Mouse (Mus musculus) E14TG2a.4 (cell line): ENCODE data around the gene Klhl21.

Source experiments
- H3K27me3 ChIP-seq: 2 replicates; pipeline ENCODE4 v1.6.1; 2014; ENCODE audit warnings: low read length, control low read depth; ENCODE audit not compliant: insufficient read depth
- H3K36me3 ChIP-seq: 2 replicates; pipeline ENCODE4 v1.6.1; 2014; ENCODE audit warnings: low read length, control low read depth; ENCODE audit not compliant: insufficient read depth
- H3K4me1 ChIP-seq: replicated peaks from 2 replicates; pipeline ENCODE4 v1.6.1; 2014; ENCODE audit warnings: low read depth, low read length, control low read depth
- H3K4me3 ChIP-seq: replicated peaks from 2 replicates; pipeline ENCODE4 v1.5.1; 2014; ENCODE audit warnings: mild to moderate bottlenecking, low read length
- H3K9me3 ChIP-seq: 2 replicates; pipeline ENCODE4 v1.6.1; 2014; ENCODE audit warnings: low read length, control low read depth
- CTCF ChIP-seq: conservative IDR thresholded peaks from 2 replicates; pipeline ENCODE4 v1.5.1; 2014; ENCODE audit warnings: low read length
- NANOG ChIP-seq: IDR thresholded peaks from 2 replicates; pipeline ENCODE4 v1.6.1; 2014; ENCODE audit warnings: borderline replicate concordance, low read length, mixed read lengths
- POU5F1 ChIP-seq: IDR thresholded peaks from 2 replicates; pipeline ENCODE4 v1.6.1; 2014; ENCODE audit warnings: low read length, borderline replicate concordance

Gene Klhl21

DNA sequence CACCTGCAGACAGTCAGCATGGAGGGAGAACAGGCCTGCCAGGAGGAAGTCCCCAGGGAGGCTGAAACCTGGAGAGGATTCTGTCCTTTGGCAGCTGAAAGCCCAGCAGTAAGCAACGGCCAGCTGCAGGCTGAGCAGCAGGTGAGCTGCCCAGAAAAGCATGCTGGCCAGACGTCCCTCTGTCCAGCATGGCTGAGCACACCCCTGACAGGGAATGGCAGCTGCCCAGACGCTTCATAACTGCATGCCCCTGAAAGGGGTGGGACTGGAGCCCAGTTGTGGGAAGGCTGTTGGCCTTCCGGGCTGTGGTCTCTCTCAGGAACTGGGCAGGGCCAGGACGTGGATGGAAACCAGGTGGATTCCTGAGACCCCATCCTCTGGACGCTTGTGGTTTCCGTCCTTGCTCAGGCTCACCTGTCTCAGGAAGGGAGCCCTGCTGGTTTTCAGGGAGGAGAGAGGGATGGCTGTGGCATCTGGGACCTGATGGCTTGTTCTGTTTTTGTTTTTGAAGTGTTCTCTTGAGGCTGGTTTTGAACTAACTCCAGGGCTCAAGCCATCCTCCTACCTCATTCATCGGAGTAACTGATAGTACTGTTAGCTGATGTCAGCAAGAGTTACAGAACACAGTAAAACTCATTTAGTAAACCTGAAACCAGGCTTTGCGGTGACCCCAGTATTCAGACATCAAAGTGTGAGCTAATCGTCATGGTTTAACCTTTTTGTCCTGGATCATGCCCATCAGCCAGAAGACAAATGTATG, 29.8 kb downstream of the Klhl21 start, which contains the start of gene Tas1r1:
Gene Tas1r1 (minus strand): TSS at position 344 of the 760 bp plus-strand sequence.
- peaks cover 66% of the 10 kb centered on the region for H3K4me1 ChIP-seq
- peaks cover 32% of the 10 kb centered on the region for H3K36me3 ChIP-seq
- TF ChIP-seq POU5F1 (no peak), NANOG (no peak), CTCF (no peak)
- no peaks in the 10 kb centered on the region for H3K9me3 ChIP-seq
- peaks cover 11% of the 10 kb centered on the region for H3K27me3 ChIP-seq
- H3K4me3 ChIP-seq: peak within 1 kb of the TSS; percentile 99

DNA sequence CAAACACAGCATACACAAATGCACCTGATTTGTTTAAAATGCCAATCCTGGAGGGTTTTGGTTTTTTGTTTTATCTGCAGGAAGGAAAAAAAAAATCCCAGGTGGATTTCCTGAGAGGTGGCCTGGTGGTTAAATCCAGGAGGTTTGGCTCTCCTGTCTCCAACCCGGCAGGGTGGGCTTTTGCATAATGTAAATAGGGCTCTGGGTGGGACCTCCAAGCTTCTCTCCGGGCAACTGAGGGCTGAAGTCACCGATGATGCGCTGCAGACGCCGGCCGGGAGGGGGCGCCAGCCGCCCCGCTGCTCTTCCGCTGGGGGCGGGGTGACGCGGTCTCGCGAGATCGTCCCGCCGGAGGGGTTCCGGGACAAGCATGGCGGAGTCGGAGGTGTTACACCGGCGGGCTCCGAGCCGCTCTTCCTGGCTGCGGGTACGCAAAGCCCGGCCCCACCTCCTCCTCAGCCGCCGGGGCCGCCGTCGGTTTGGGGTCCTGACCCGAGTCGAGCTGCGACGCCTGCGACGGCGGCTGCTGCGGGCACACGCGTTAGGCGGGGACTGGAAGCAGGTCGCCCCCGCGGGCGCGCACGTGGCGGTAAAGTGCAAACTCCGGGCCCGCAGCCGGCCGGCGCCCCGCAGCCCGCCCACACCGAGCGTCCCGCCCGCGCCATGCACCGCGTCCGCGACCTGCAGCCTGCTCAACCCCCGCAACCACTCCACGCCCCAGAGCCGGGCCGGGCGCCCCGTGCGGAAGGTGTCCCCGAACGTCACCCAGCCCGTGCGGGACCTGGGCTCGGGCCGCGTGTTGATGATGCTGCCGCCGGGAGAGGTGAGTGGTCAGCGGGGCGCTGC, 30.6 kb downstream of the Klhl21 start, which contains the start of gene Nol9:
Gene Nol9 (plus strand): TSS at position 337 of the 846 bp plus-strand sequence.
- H3K36me3 ChIP-seq: peaks cover 40% of the 10 kb centered on the region
- TF ChIP-seq NANOG: no peak
- no peak for TF ChIP-seq POU5F1
- peak; percentile 26 for TF ChIP-seq CTCF

DNA sequence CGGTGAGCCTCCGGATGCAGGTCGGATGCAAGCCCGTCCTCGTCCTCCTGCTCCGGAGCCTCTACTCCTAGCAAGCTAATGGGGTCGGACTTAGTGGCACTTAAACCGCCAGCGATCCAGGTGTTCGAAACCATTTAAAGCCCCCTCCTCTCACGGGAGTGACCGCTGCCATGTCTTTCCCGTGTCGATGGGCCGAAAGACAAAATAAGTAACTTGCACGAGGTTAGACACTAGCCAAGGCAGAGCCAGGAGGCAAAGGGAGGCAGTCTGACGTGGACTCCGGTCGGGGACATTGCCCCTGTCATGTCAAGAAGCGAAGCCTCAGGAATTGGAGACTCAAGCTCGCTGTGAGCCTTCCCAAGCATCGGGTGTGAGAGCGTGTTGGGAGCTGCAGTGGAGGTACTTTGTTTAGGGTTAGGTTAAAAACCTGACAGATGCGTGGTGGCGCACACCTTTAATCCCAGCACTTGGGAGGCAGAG, 31.3 kb downstream of the Klhl21 start:
- TF ChIP-seq CTCF: no peak
- no peak for TF ChIP-seq NANOG
- TF ChIP-seq POU5F1: no peak
- H3K27me3 ChIP-seq: no peaks in the 10 kb centered on the region
- no peaks in the 10 kb centered on the region for H3K9me3 ChIP-seq
- H3K4me1 ChIP-seq: peaks cover 73% of the 10 kb centered on the region
- peaks cover 47% of the 10 kb centered on the region for H3K36me3 ChIP-seq
- peak overlapping the region; percentile 99 for H3K4me3 ChIP-seq

More for the DNA sequence above, 30.6 kb downstream of the Klhl21 start, which contains the start of gene Nol9:
- peak within 1 kb of the TSS; percentile 99 for H3K4me3 ChIP-seq
- no peaks in the 10 kb centered on the region for H3K9me3 ChIP-seq
- H3K4me1 ChIP-seq: peaks cover 66% of the 10 kb centered on the region
- H3K27me3 ChIP-seq: peaks cover 3% of the 10 kb centered on the region; the same call in 1 of the 2 replicates

DNA sequence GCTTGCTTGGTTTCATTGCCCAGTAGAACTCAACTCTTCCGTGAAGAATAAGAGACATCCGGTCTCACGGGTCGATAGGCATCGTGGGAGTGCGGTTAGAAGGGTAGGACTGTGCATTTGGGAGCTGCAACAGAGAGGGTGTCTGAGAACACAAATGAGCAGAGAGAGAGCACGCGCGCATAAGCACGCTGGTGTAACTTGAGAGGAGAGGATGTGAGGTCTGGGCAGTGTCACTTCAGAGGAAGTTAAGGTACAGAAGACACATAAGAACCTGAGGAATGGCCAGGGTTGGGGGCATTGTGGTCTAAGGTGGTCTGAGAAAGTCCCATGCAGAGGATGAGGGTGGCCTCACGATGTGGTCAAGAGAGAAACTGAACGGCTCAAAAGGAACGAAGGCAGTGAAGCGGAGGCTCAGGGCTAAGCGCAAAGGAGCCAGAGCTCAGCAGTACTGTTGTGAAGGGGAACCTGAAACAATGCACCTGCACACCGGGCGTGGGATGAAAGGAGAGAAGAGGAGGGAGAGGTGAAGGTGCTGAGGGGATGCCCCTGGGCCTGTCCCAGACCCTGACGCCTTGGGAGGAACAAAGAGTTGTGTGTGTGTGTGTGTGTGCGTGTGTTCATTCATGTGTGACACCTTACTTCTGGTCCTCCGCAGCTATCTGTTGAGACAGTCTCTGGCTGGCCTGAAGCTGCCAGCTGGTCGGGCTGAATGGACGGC, 33.5 kb downstream of the Klhl21 start:
- no peaks in the 10 kb centered on the region for H3K27me3 ChIP-seq
- no peaks in the 10 kb centered on the region for H3K9me3 ChIP-seq
- no peak for TF ChIP-seq CTCF
- no peak for TF ChIP-seq POU5F1
- no peak for TF ChIP-seq NANOG
- peak overlapping the region; percentile 99 for H3K4me3 ChIP-seq
- peaks cover 69% of the 10 kb centered on the region for H3K36me3 ChIP-seq
- peaks cover 81% of the 10 kb centered on the region for H3K4me1 ChIP-seq

DNA sequence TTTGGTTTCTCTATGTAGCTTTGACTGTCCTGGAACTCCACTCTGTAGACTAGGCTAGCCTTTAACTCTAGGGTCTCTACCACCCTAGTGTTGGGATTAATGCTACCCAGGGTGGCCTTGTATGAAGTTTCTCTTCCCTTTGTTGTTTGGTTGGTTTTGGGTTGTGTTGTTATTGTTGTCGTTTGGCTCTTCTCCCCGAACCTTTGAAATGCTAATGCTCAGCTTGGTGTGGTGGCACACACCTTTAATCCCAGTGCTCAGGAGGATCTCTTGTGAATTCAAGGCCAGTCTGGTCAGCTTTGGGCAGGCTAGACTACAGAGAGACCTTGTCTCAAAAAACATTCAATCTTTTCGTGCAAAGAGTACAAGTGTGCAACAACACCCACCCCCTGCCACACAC, 34.6 kb downstream of the Klhl21 start:
- no peaks in the 10 kb centered on the region for H3K9me3 ChIP-seq
- peak overlapping the region; percentile 26; the same call in 1 of the 2 replicates for H3K4me3 ChIP-seq
- H3K36me3 ChIP-seq: peaks cover 80% of the 10 kb centered on the region
- peaks cover 80% of the 10 kb centered on the region for H3K4me1 ChIP-seq
- no peaks in the 10 kb centered on the region for H3K27me3 ChIP-seq
- TF ChIP-seq CTCF (no peak), NANOG (peak; percentile 10; the same call in 1 of the 2 replicates), POU5F1 (no peak)

DNA sequence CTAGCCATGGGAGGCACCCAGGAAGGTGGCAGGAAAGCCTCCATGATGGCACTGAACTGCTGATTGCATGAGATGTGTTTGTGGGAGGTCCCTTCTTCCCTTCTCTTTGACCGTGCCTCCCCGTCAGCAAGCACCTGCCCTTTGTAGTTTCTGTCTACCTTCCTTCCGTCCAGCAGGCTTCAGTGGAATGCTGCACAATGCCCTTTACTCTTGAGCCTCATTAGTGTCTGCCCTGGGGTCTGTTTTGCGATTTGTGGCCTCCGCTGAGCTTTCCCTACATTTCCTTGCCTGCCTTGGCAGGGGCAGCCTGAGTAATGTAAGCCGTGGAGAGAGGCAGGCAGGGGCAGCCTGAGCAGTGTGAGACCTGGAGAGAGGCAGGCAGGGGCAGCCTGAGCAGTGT, 36.0 kb downstream of the Klhl21 start:
- peaks cover 93% of the 10 kb centered on the region for H3K36me3 ChIP-seq
- peaks cover 72% of the 10 kb centered on the region for H3K4me1 ChIP-seq
- H3K27me3 ChIP-seq: no peaks in the 10 kb centered on the region
- TF ChIP-seq NANOG: no peak
- no peak for TF ChIP-seq CTCF
- peak overlapping the region; percentile 13; the same call in 1 of the 2 replicates for H3K4me3 ChIP-seq
- H3K9me3 ChIP-seq: no peaks in the 10 kb centered on the region

DNA sequence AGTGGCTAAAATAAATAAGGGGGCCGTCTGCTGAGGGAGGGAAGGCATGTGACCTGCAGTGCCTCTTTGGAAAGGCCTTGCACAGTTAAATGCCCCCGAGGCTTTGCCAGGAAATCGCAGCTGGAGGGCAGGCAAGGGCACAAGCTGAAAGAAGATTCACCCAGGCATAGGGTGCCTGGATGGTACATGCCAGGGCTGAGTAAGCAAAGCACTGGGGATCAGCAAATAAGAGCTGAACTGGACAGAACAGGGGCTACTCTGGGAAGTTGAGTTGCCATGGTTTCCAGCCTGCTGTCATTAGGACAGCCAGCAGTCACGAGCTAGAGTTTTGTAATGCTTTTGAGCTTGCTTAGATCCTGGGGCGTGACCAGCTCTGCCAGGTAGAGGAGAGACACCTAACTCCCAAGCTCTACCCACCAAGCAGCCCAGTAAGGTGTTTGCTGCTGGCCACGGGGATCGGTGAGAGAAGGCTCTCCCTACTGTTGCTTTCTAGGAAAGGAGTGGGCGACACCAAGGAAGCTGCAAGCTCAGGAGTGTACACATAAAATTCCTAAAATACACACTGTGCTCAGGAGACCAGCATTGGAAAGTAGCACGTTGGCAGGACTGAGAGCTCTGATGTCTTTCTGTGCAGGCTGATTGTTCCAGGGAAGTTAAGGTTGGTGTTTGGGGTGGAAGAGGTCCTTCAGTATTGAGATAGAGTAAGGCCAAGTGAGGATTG, 53.9 kb downstream of the Klhl21 start:
- H3K4me1 ChIP-seq: peaks cover 58% of the 10 kb centered on the region
- TF ChIP-seq NANOG (no peak), POU5F1 (no peak), CTCF (no peak)
- no peaks in the 10 kb centered on the region for H3K9me3 ChIP-seq
- H3K36me3 ChIP-seq: peaks cover 52% of the 10 kb centered on the region
- H3K27me3 ChIP-seq: no peaks in the 10 kb centered on the region
- no peak overlapping the region for H3K4me3 ChIP-seq
